Mouse (Mus musculus) CD4-positive, CD25-positive, alpha-beta regulatory T cell, adult 4 months (primary cell): Measurements from ENCODE around the gene Limd1. TPM values are rescaled to one million over a fixed set of nuclear protein-coding genes. Genes with fewer than 3 reads are reported as not detected.

Source experiments
- ATAC-seq: one replicate; pipeline ENCODE4 v1.8.0; 2017
- polyA plus RNA-seq, 2 experiments: library from polyadenylated mRNA; unstranded; fragments of 100-300 nt; shearing (Covaris generic); gene quantifications; one replicate each; pipeline ENCODE4 v1.2.1; 2017

Gene Limd1
- polyA plus RNA-seq, 2 experiments from 2014 or later = 37.6 to 41.0 TPM

- ATAC-seq = no peak
These were observed 5.1 kb downstream of the Limd1 start for GRCm38 (mm10) chr9:123483598-123483997.

GRCm38 (mm10) chr9:123484830-123485229 lies 6.3 kb downstream of the Limd1 start:
- ATAC-seq = no peak

- ATAC-seq = no peak
These were observed 7.1 kb downstream of the Limd1 start for GRCm38 (mm10) chr9:123485561-123485960.

GRCm38 (mm10) chr9:123486635-123487034 lies 8.1 kb downstream of the Limd1 start:
- no peak for ATAC-seq

GRCm38 (mm10) chr9:123489073-123489472 lies 10.6 kb downstream of the Limd1 start:
- ATAC-seq = no peak

- no peak for ATAC-seq
These were observed 11.3 kb downstream of the Limd1 start for GRCm38 (mm10) chr9:123489727-123490343.

- ATAC-seq = no peak
These were observed 12.4 kb downstream of the Limd1 start for GRCm38 (mm10) chr9:123490930-123491329.

- ATAC-seq = no peak
These were observed 13.5 kb downstream of the Limd1 start for GRCm38 (mm10) chr9:123491917-123492585.

GRCm38 (mm10) chr9:123496665-123497064 lies 18.2 kb downstream of the Limd1 start:
- ATAC-seq = no peak

- ATAC-seq = peak; percentile 76
These were observed 19.4 kb downstream of the Limd1 start for GRCm38 (mm10) chr9:123497906-123498305.

GRCm38 (mm10) chr9:123500480-123500879 lies 22.0 kb downstream of the Limd1 start:
- ATAC-seq = no peak

GRCm38 (mm10) chr9:123503171-123503834 lies 24.8 kb downstream of the Limd1 start:
- no peak for ATAC-seq

GRCm38 (mm10) chr9:123504325-123504724 lies 25.8 kb downstream of the Limd1 start:
- peak; percentile 94 for ATAC-seq

- no peak for ATAC-seq
These were observed 27.1 kb downstream of the Limd1 start for GRCm38 (mm10) chr9:123505598-123505997.

- ATAC-seq = no peak
These were observed 28.0 kb downstream of the Limd1 start for GRCm38 (mm10) chr9:123506270-123507146.

- ATAC-seq = no peak
These were observed 28.9 kb downstream of the Limd1 start for GRCm38 (mm10) chr9:123507380-123507779.

- no peak for ATAC-seq
These were observed 30.5 kb downstream of the Limd1 start for GRCm38 (mm10) chr9:123508986-123509385.

- ATAC-seq = peak; percentile 98
These were observed 31.4 kb downstream of the Limd1 start for GRCm38 (mm10) chr9:123509638-123510604.

GRCm38 (mm10) chr9:123510926-123511325 lies 32.4 kb downstream of the Limd1 start:
- ATAC-seq = no peak

- no peak for ATAC-seq
These were observed 34.0 kb downstream of the Limd1 start for GRCm38 (mm10) chr9:123512482-123512881.

- no peak for ATAC-seq
These were observed 36.6 kb downstream of the Limd1 start for GRCm38 (mm10) chr9:123515087-123515486.
